Mouse (Mus musculus) heart, embryonic 11.5 days (tissue): ENCODE measurements at regions not wholly inside any gene's neighbourhood (a gene's known extent, or its start where the extent isn't known, plus 50 kb on each side); places are given as distances from the start of the nearest gene placed in this dataset.

Experiments
- ATAC-seq: fragments of 200-750 bp; cut with Nextera tagmentation; replicated peaks from 2 replicates; pipeline ENCODE4 v1.8.0; 2017; ENCODE audit warnings: moderate library complexity; ENCODE audit not compliant: insufficient number of reproducible peaks, low FRiP score, low TSS enrichment
- H3K27ac ChIP-seq: fragments of 300-500 bp; sonication (generic); 2 replicates; pipeline ENCODE4 v1.5.1; 2014; ENCODE audit warnings: mild to moderate bottlenecking, low read depth, low read length
- H3K27me3 ChIP-seq: fragments of 300-500 bp; sonication (generic); 2 replicates; pipeline ENCODE4 v1.6.1; 2014; ENCODE audit warnings: mild to moderate bottlenecking, low read length, mixed read lengths; ENCODE audit not compliant: control insufficient read depth, insufficient read depth
- H3K36me3 ChIP-seq: fragments of 300-500 bp; sonication (generic); 2 replicates; pipeline ENCODE4 v1.6.1; 2014; ENCODE audit warnings: mild to moderate bottlenecking, low read length, moderate library complexity, mixed read lengths; ENCODE audit not compliant: control insufficient read depth, insufficient read depth
- H3K4me1 ChIP-seq: fragments of 300-500 bp; sonication (generic); 2 replicates; pipeline ENCODE4 v1.6.1; 2014; ENCODE audit warnings: low read length; ENCODE audit not compliant: control insufficient read depth, insufficient read depth
- H3K4me2 ChIP-seq: fragments of 300-500 bp; sonication (generic); 2 replicates; pipeline ENCODE4 v1.6.1; 2014; ENCODE audit warnings: mild to moderate bottlenecking, moderate library complexity
- H3K4me3 ChIP-seq: fragments of 300-500 bp; sonication (generic); 2 replicates; pipeline ENCODE4 v1.5.1; 2014; ENCODE audit warnings: low read depth, low read length
- H3K9ac ChIP-seq: fragments of 300-500 bp; sonication (generic); 2 replicates; pipeline ENCODE4 v1.6.1; 2014; ENCODE audit warnings: mild to moderate bottlenecking, low read depth, low read length, moderate library complexity
- H3K9me3 ChIP-seq: fragments of 300-500 bp; sonication (generic); replicated peaks from 2 replicates; pipeline ENCODE4 v1.6.1; 2016; ENCODE audit warnings: low read length; ENCODE audit not compliant: control insufficient read depth
- WGBS: fragments of 180-500 bp; shearing (Covaris S2); extraction: QIAGEN DNeasy Blood & Tissue Kit; methylation state at CpG from one replicate; pipeline ENCODE4 v1.1.7; 2014; ENCODE audit not compliant: insufficient replicate concordance; 5-methylcytosine and 5-hydroxymethylcytosine counted together

GRCm38 (mm10) chr14:79929451-79929850 is 54.4 kb upstream of the Olfm4 start:
- H3K9me3 ChIP-seq = no peaks in the 10 kb centered on the region
- no peak for ATAC-seq
- 81% methylated on average over 3 of the region's 3 CpGs for WGBS
- no peaks in the 10 kb centered on the region for H3K4me1 ChIP-seq
- no peak overlapping the region for H3K4me2 ChIP-seq
- H3K9ac ChIP-seq = no peak overlapping the region
- no peak overlapping the region for H3K4me3 ChIP-seq
- no peaks in the 10 kb centered on the region for H3K27me3 ChIP-seq
- no peak overlapping the region for H3K27ac ChIP-seq
- no peaks in the 10 kb centered on the region for H3K36me3 ChIP-seq

GRCm38 (mm10) chr14:79927161-79927560 is 56.7 kb upstream of the Olfm4 start:
- H3K27me3 ChIP-seq = no peaks in the 10 kb centered on the region
- ATAC-seq = no peak

GRCm38 (mm10) chr14:79916960-79917848 is 66.7 kb upstream of the Olfm4 start:
- 70% methylated on average over 9 of the region's 9 CpGs for WGBS
- no peak overlapping the region for H3K4me3 ChIP-seq
- no peaks in the 10 kb centered on the region for H3K27me3 ChIP-seq
- H3K9me3 ChIP-seq = no peaks in the 10 kb centered on the region
- no peak overlapping the region for H3K9ac ChIP-seq
- H3K36me3 ChIP-seq = no peaks in the 10 kb centered on the region
- no peak overlapping the region for H3K4me2 ChIP-seq
- no peak overlapping the region for H3K27ac ChIP-seq
- H3K4me1 ChIP-seq = no peaks in the 10 kb centered on the region
- ATAC-seq = no peak

More at GRCm38 (mm10) chr14:79927161-79927560, 56.7 kb upstream of the Olfm4 start:
- Histone ChIP-seq H3K4me1 (no peaks in the 10 kb centered on the region), H3K27ac (no peak overlapping the region), H3K36me3 (no peaks in the 10 kb centered on the region), H3K4me3 (no peak overlapping the region), H3K4me2 (no peak overlapping the region), H3K9me3 (no peaks in the 10 kb centered on the region), H3K9ac (no peak overlapping the region)
- WGBS = 68% methylated on average over 1 of the region's 1 CpGs

- Histone ChIP-seq H3K27me3 (no peaks in the 10 kb centered on the region), H3K27ac (no peak overlapping the region), H3K36me3 (no peaks in the 10 kb centered on the region), H3K9ac (no peak overlapping the region), H3K4me1 (no peaks in the 10 kb centered on the region), H3K4me2 (no peak overlapping the region), H3K4me3 (no peak overlapping the region), H3K9me3 (no peaks in the 10 kb centered on the region)
- ATAC-seq = no peak
- 74% methylated on average over 4 of the region's 4 CpGs for whole genome bisulfite sequencing
Measured at GRCm38 (mm10) chr14:79914966-79915365, 68.9 kb upstream of the Olfm4 start.

GRCm38 (mm10) chr14:79913315-79913714 is 70.6 kb upstream of the Olfm4 start:
- Histone ChIP-seq H3K4me1 (no peaks in the 10 kb centered on the region), H3K4me2 (no peak overlapping the region), H3K9ac (no peak overlapping the region), H3K4me3 (no peak overlapping the region), H3K36me3 (no peaks in the 10 kb centered on the region), H3K27me3 (no peaks in the 10 kb centered on the region), H3K9me3 (no peaks in the 10 kb centered on the region), H3K27ac (no peak overlapping the region)
- no peak for ATAC-seq

- WGBS = 39% methylated on average over 4 of the region's 4 CpGs
- no peaks in the 10 kb centered on the region for H3K4me1 ChIP-seq
- no peak overlapping the region for H3K27ac ChIP-seq
- no peak overlapping the region for H3K4me3 ChIP-seq
- no peaks in the 10 kb centered on the region for H3K9me3 ChIP-seq
- H3K36me3 ChIP-seq = no peaks in the 10 kb centered on the region
- no peak overlapping the region for H3K9ac ChIP-seq
- no peak overlapping the region for H3K4me2 ChIP-seq
- ATAC-seq = no peak
- no peaks in the 10 kb centered on the region for H3K27me3 ChIP-seq
Measured at GRCm38 (mm10) chr14:79912610-79913009, 71.3 kb upstream of the Olfm4 start.

GRCm38 (mm10) chr14:79907761-79908160 is 76.1 kb upstream of the Olfm4 start:
- ATAC-seq = no peak
- H3K4me1 ChIP-seq = no peaks in the 10 kb centered on the region
- H3K9ac ChIP-seq = no peak overlapping the region
- H3K9me3 ChIP-seq = no peaks in the 10 kb centered on the region
- H3K27ac ChIP-seq = no peak overlapping the region
- no peaks in the 10 kb centered on the region for H3K36me3 ChIP-seq
- no peak overlapping the region for H3K4me3 ChIP-seq
- H3K27me3 ChIP-seq = no peaks in the 10 kb centered on the region
- H3K4me2 ChIP-seq = no peak overlapping the region
- 45% methylated on average over 4 of the region's 4 CpGs for WGBS

GRCm38 (mm10) chr14:79905574-79905973 is 78.3 kb upstream of the Olfm4 start:
- H3K9ac ChIP-seq = no peak overlapping the region
- no peaks in the 10 kb centered on the region for H3K9me3 ChIP-seq
- no peaks in the 10 kb centered on the region for H3K36me3 ChIP-seq
- no peak overlapping the region for H3K27ac ChIP-seq
- H3K4me3 ChIP-seq = no peak overlapping the region
- WGBS = 66% methylated on average over 2 of the region's 2 CpGs
- no peaks in the 10 kb centered on the region for H3K4me1 ChIP-seq
- no peak overlapping the region for H3K4me2 ChIP-seq
- no peaks in the 10 kb centered on the region for H3K27me3 ChIP-seq
- ATAC-seq = no peak

GRCm38 (mm10) chr14:79902355-79902754 is 81.5 kb upstream of the Olfm4 start:
- no peaks in the 10 kb centered on the region for H3K9me3 ChIP-seq
- H3K4me1 ChIP-seq = no peaks in the 10 kb centered on the region
- H3K9ac ChIP-seq = no peak overlapping the region
- H3K4me3 ChIP-seq = no peak overlapping the region
- H3K27ac ChIP-seq = no peak overlapping the region
- 21% methylated on average over 1 of the region's 1 CpGs for WGBS
- ATAC-seq = no peak
- H3K4me2 ChIP-seq = no peak overlapping the region
- H3K36me3 ChIP-seq = no peaks in the 10 kb centered on the region
- H3K27me3 ChIP-seq = no peaks in the 10 kb centered on the region
